Mouse (Mus musculus): ENCODE results near the gene Ddx31.

The Ddx31 gene

GRCm38 (mm10) chr2:28863857-28864256 is 23.7 kb downstream of the Ddx31 start:
- in situ Hi-C loops (cut with MboI) = no loop called here

GRCm38 (mm10) chr2:28867495-28867894 is 27.3 kb downstream of the Ddx31 start:
- in situ Hi-C loops (cut with MboI) = no loop called here

GRCm38 (mm10) chr2:28875554-28875953 is 35.3 kb downstream of the Ddx31 start:
- in situ Hi-C loops (cut with MboI) = no loop called here

GRCm38 (mm10) chr2:28881275-28881674 is 41.1 kb downstream of the Ddx31 start:
- in situ Hi-C loops (cut with MboI) = no loop called here

GRCm38 (mm10) chr2:28882047-28882446 is 41.8 kb downstream of the Ddx31 start:
- in situ Hi-C loops (cut with MboI) = no loop called here

- in situ Hi-C loops (cut with MboI) = no loop called here
Measured at GRCm38 (mm10) chr2:28882826-28883485, 42.8 kb downstream of the Ddx31 start.

- in situ Hi-C loops (cut with MboI) = no loop called here
Measured at GRCm38 (mm10) chr2:28884914-28885313, 44.7 kb downstream of the Ddx31 start.

GRCm38 (mm10) chr2:28892796-28893195 is 52.6 kb downstream of the Ddx31 start:
- in situ Hi-C loops (cut with MboI) = no loop called here

- in situ Hi-C loops (cut with MboI) = no loop called here
Measured at GRCm38 (mm10) chr2:28893526-28893925, 53.3 kb downstream of the Ddx31 start.

- in situ Hi-C loops (cut with MboI) = no loop called here
Measured at GRCm38 (mm10) chr2:28895876-28896275, 55.7 kb downstream of the Ddx31 start.

GRCm38 (mm10) chr2:28897340-28897899 is 57.2 kb downstream of the Ddx31 start:
- in situ Hi-C loops (cut with MboI) = no loop called here

GRCm38 (mm10) chr2:28902291-28902690 is 62.1 kb downstream of the Ddx31 start:
- in situ Hi-C loops (cut with MboI) = no loop called here

GRCm38 (mm10) chr2:28903871-28904270 is 63.7 kb downstream of the Ddx31 start:
- in situ Hi-C loops (cut with MboI) = no loop called here

GRCm38 (mm10) chr2:28904786-28905185 is 64.6 kb downstream of the Ddx31 start:
- in situ Hi-C loops (cut with MboI) = no loop called here

GRCm38 (mm10) chr2:28905561-28905960 is 65.4 kb downstream of the Ddx31 start:
- in situ Hi-C loops (cut with MboI) = no loop called here

- in situ Hi-C loops (cut with MboI) = no loop called here
Measured at GRCm38 (mm10) chr2:28907691-28908388, 67.6 kb downstream of the Ddx31 start.

GRCm38 (mm10) chr2:28908389-28909153 is 68.4 kb downstream of the Ddx31 start:
- in situ Hi-C loops (cut with MboI) = no loop called here

- in situ Hi-C loops (cut with MboI) = no loop called here
Measured at GRCm38 (mm10) chr2:28909186-28909817, 69.1 kb downstream of the Ddx31 start.

- in situ Hi-C loops (cut with MboI) = no loop called here
Measured at GRCm38 (mm10) chr2:28909818-28910710, 69.9 kb downstream of the Ddx31 start.

GRCm38 (mm10) chr2:28910877-28911276 is 70.7 kb downstream of the Ddx31 start:
- in situ Hi-C loops (cut with MboI) = no loop called here
